Mouse (Mus musculus) heart, postnatal 0 days (tissue): ENCODE measurements around the gene Mroh3.
A peak's percentile ranks its signal among the peaks of the same experiment; 100 is the strongest.

ENCODE experiments used
- CTCF ChIP-seq: IDR thresholded peaks from 2 replicates; pipeline ENCODE4 v1.5.1; 2016; ENCODE audit warnings: antibody characterized with exemption, control low read depth, low read depth
- EP300 ChIP-seq: IDR thresholded peaks from 2 replicates; pipeline ENCODE4 v1.6.1; 2016; ENCODE audit warnings: antibody characterized with exemption, low read depth

GRCm38 (mm10) chr1:136170109-136170508 lies 42.5 kb downstream of the Mroh3 start:
- peak; percentile 97 for TF ChIP-seq CTCF
- TF ChIP-seq EP300 = no peak
